Mouse (Mus musculus) left cerebral cortex, adult 6 months (tissue): ENCODE results near the gene Olfr1423. TPM values are rescaled to one million over a fixed set of nuclear protein-coding genes. Genes with fewer than 3 reads are reported as not detected.

ENCODE experiments used
- long read RNA-seq, 2 experiments: library from polyadenylated mRNA; unstranded; transcript quantifications; one replicate each; pipeline ENCODE4 v2.0.0; 2019 to 2020
- polyA plus RNA-seq: library from polyadenylated mRNA; unstranded; fragments of <200 nt; fragmentation: Nextera tagmentation; gene quantifications from 2 replicates; pipeline ENCODE4 v1.2.3, GENCODE M21; 2021

Olfr1423 gene
- polyA plus RNA-seq: not detected in 2 replicates
- long read RNA-seq, experiment 1: 0 reads
- long read RNA-seq, experiment 2: 0 reads

GRCm38 (mm10) chr19:12041217-12041616 is at the start of gene Olfr1423:
Gene Olfr1423, minus strand, starts transcription at chr19:12041317.

DNA sequence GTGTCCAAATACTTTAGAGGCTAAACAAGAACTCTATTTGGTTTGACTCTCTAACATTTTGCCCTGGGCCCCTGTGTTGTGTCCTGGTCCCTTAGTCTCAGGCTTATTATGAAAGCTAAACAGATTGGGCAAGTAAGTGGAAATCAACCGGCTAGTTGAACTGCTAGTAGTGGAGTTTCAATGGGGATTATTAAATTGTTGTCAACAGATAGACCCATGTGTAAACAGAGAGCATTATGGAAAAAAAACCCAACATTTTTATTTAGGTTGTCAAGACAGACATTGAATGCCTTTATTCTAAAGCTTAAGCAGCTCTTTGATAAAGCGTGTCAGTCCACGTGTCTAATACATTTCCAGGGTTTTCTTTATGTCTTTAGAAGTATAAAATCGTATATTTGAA is 36.5 kb upstream of the Olfr1423 start, which contains the start of gene Olfr1425:
TSS of gene Olfr1425 (minus strand) at position 101 of the 400 bp plus-strand sequence.

DNA sequence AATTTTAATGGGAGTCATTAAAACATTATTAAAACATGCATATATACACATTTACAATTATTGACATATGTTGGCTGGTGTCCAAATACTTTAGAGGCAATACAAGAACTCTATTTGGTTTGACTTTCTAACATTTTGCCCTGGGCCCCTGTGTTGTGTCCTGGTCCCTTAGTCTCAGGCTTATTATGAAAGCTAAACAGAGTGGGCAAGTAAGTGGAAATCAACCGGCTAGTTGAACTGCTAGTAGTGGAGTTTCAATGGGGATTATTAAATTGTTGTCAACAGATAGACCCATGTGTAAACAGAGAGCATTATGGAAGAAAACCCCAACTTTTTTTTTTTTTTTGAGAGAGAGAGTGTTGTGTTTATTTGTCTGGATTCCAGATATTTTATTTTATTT is 21.5 kb upstream of the Olfr1423 start, which contains the start of gene Olfr1424:
TSS of gene Olfr1424 (minus strand) at position 101 of the 400 bp plus-strand sequence.

Other genes starting within 250 kb of the Olfr1423 start
- 8.8 and 15.1 TPM in 2 replicates for gene Stx3, start 221.9 kb downstream of the Olfr1423 start, polyA plus RNA-seq
- not detected in 2 replicates for gene Olfr1417, start 202.1 kb downstream of the Olfr1423 start, polyA plus RNA-seq
- gene Olfr1418, start 180.3 kb downstream of the Olfr1423 start, polyA plus RNA-seq: not detected in 2 replicates
- gene Olfr1419, start 166.2 kb downstream of the Olfr1423 start, polyA plus RNA-seq: not detected in 2 replicates
- gene Olfr1420, start 154.8 kb downstream of the Olfr1423 start, polyA plus RNA-seq: not detected in 2 replicates
- 2.6 and 3.0 TPM in 2 replicates for gene Patl1, start 128.9 kb downstream of the Olfr1423 start, polyA plus RNA-seq
- 5.7 and 5.8 TPM in 2 replicates for gene Osbp, start 75.4 kb downstream of the Olfr1423 start, polyA plus RNA-seq
- gene Olfr1424, start 21.4 kb upstream of the Olfr1423 start, polyA plus RNA-seq: not detected in 2 replicates
- gene Olfr1425, start 36.4 kb upstream of the Olfr1423 start, polyA plus RNA-seq: not detected in 2 replicates
- gene Olfr1426, start 50.7 kb upstream of the Olfr1423 start, polyA plus RNA-seq: not detected in 2 replicates
- gene Olfr1427, start 62.0 kb upstream of the Olfr1423 start, polyA plus RNA-seq: not detected in 2 replicates
- gene Olfr1428, start 74.6 kb upstream of the Olfr1423 start, polyA plus RNA-seq: not detected in 2 replicates
- not detected in 2 replicates for gene Olfr76, start 81.9 kb upstream of the Olfr1423 start, polyA plus RNA-seq
- gene Olfr1555-ps1, start 128.8 kb upstream of the Olfr1423 start, polyA plus RNA-seq: not detected in 2 replicates
- gene Olfr1431, start 159.3 kb upstream of the Olfr1423 start, polyA plus RNA-seq: not detected in 2 replicates
- gene Olfr1432, start 191.3 kb upstream of the Olfr1423 start, polyA plus RNA-seq: not detected in 2 replicates
- gene Olfr262, start 200.3 kb upstream of the Olfr1423 start, polyA plus RNA-seq: not detected in 2 replicates
- not detected in 2 replicates for gene Olfr235, start 219.7 kb upstream of the Olfr1423 start, polyA plus RNA-seq
- gene Olfr1434, start 238.5 kb upstream of the Olfr1423 start, polyA plus RNA-seq: not detected in 2 replicates